13 mouse cellular contexts compared by ENCODE assay signal in the genomic region with DNA sequence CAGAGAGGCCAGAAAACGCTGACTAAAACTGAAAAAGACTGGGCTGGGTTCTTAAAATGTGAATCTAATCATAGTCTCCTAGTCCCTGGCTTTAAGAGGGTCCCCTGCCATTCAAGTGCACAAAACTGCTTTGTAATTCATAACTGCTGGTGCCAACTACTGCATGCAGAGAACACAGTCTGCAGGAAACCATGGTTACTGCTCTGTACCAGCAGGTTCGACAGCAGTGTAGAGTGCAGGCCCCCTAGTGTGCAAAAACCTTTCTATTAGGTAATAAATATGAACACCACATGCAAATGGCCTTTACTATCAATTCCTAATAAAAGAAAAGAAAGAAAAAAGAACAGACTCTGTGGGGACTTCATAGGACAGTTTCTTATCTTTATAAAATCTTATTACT. TPM values are rescaled to one million over a fixed set of nuclear protein-coding genes. Genes with fewer than 3 reads are reported as not detected.
A peak's percentile ranks its signal among the peaks of the same experiment; 100 is the strongest.
DNase-seq lines count a peak whose midpoint lies in the region; ATAC-seq and TF ChIP-seq lines count a peak whose summit lies in the region.
"Had no signal": no experiment of that assay in that cellular context is flagged by ENCODE, and none has a peak within 500 bp of the region (broad histone marks: within the 10 kb centered on the region; RNA-seq: fewer than 3 reads in every experiment).

No protein-coding gene starts in this region.

- H3K9me3 ChIP-seq in forebrain, embryonic 16.5 days (ENCODE audit: control insufficient read depth, low read length): no peaks in the 10 kb centered on the region
- H3K9me3 ChIP-seq in midbrain, embryonic 16.5 days (replicated peaks; ENCODE audit: control insufficient read depth, low read length, poor library complexity, severe bottlenecking): no peaks in the 10 kb centered on the region

- no peaks in the 10 kb centered on the region for H3K4me1 ChIP-seq in cortical plate, adult 2 months (ENCODE audit: control insufficient read depth, insufficient read depth, low read length)
- H3K4me1 ChIP-seq in forebrain, embryonic 16.5 days (replicated peaks; ENCODE audit: control insufficient read depth, insufficient read depth, low read length): peaks cover 9% of the 10 kb centered on the region
- peaks cover 12% of the 10 kb centered on the region for H3K4me1 ChIP-seq in midbrain, embryonic 16.5 days (ENCODE audit: control insufficient read depth, insufficient read depth, low read length)

- no peak for TF ChIP-seq POLR2A in cortical plate, adult 2 months (IDR thresholded peaks at IDR 0.05; ENCODE audit: extremely low read depth, insufficient read depth, low read length)

- H3K4me3 ChIP-seq in cortical plate, adult 2 months (ENCODE audit: insufficient read depth, low read length): no peak overlapping the region
- no peak overlapping the region for H3K4me3 ChIP-seq in forebrain, embryonic 16.5 days (replicated peaks; ENCODE audit: low read length)
- no peak overlapping the region for H3K4me3 ChIP-seq in midbrain, embryonic 16.5 days (ENCODE audit: low read depth, low read length)

- 0 out of 2 replicates have a peak, but pooled peaks have one; percentile 17 for TF ChIP-seq CTCF in cortical plate, adult 2 months (IDR thresholded peaks at IDR 0.05; ENCODE audit: extremely low read depth, insufficient read depth, low read length)

- intact Hi-C loops in left cerebral cortex, postnatal 14 days (cut with DNase I): no loop called here

- no peak overlapping the region for H3K27ac ChIP-seq in cortical plate, adult 2 months (ENCODE audit: insufficient read depth, low read length)
- peak overlapping the region; percentile 66 for H3K27ac ChIP-seq in forebrain, embryonic 16.5 days (ENCODE audit: low read length)
- H3K27ac ChIP-seq in midbrain, embryonic 16.5 days (ENCODE audit: low read length): peak overlapping the region; percentile 63

- no peaks in the 10 kb centered on the region for H3K27me3 ChIP-seq in forebrain, embryonic 16.5 days (replicated peaks; ENCODE audit: control insufficient read depth, insufficient read depth, low read length)
- H3K27me3 ChIP-seq in midbrain, embryonic 16.5 days (ENCODE audit: control insufficient read depth, insufficient read depth, low read depth, low read length): no peaks in the 10 kb centered on the region

- H3K36me3 ChIP-seq in forebrain, embryonic 16.5 days (ENCODE audit: control insufficient read depth, insufficient read depth): no peaks in the 10 kb centered on the region
- H3K36me3 ChIP-seq in midbrain, embryonic 16.5 days (ENCODE audit: control insufficient read depth, insufficient read depth, low read length): no peaks in the 10 kb centered on the region

- 17% methylated on average over 2 of the region's 2 CpGs for WGBS in forebrain, embryonic 16.5 days
- WGBS in midbrain, embryonic 16.5 days: 13% methylated on average over 2 of the region's 2 CpGs

- DNase-seq in left cerebral cortex, postnatal 14 days (ENCODE audit: low spot score in 2 of 2): peak; percentile 40 to 41
- no peak for DNase-seq in left cerebral cortex, adult 11 months (ENCODE audit: low spot score)
- DNase-seq in gastrocnemius, adult 18-20 months (ENCODE audit: low spot score): no peak
- DNase-seq in spleen, adult 18-20 months: no peak
- DNase-seq: cerebellum, postnatal 36 days; heart, adult 18-20 months; kidney, postnatal 36 days; retina, postnatal 1 day had no signal

- peak; percentile 98 for ATAC-seq in forebrain, embryonic 16.5 days
- ATAC-seq in midbrain, embryonic 16.5 days: peak; percentile 98
- ATAC-seq: activated CD4-positive, CD25-positive, alpha-beta regulatory T cell, adult 4 months had no signal

- H3K9ac ChIP-seq in forebrain, embryonic 16.5 days (replicated peaks; ENCODE audit: low read depth, low read length): no peak overlapping the region
- H3K9ac ChIP-seq in midbrain, embryonic 16.5 days (ENCODE audit: low read depth, low read length): no peak overlapping the region

- no peak overlapping the region; the same call in 1 of the 2 replicates for H3K4me2 ChIP-seq in forebrain, embryonic 16.5 days (ENCODE audit: low read length)
- no peak overlapping the region for H3K4me2 ChIP-seq in midbrain, embryonic 16.5 days (ENCODE audit: low read length)
- H3K4me2 ChIP-seq: liver, embryonic 11.5 days had no signal

RNA-seq across cellular contexts. Expression of gene Cenpf, which starts 42.5 kb away (rescaled TPM):
- 1 to 10 TPM; 1.4 to 1.6 TPM for total RNA-seq in left cerebral cortex, postnatal 14 days (2021)
- 0.15 and 0.23 TPM in 2 replicates for polyA plus RNA-seq in cortical plate, adult 2 months (2012; rRNA removed)
- polyA plus RNA-seq in forebrain, embryonic 16.5 days (2015; fragmentation: Nextera tagmentation; extraction: Ambion mirVana): 37.9 and 47.8 TPM in 2 replicates
- polyA plus RNA-seq in midbrain, embryonic 16.5 days (2015; fragmentation: Nextera tagmentation; extraction: Ambion mirVana): 10.1 and 11.2 TPM in 2 replicates
- total RNA-seq in gastrocnemius, adult 18-20 months (2021): under 1 TPM; 0.05 to 0.26 TPM

Comparison
In these comparisons a context has a peak if more than half of its experiments do, and no peak if none do; other contexts are left out.
1. DNase-seq: peak in left cerebral cortex, postnatal 14 days (2 of 2); none in left cerebral cortex, adult 11 months (single experiment), gastrocnemius, adult 18-20 months (single experiment) and spleen, adult 18-20 months (0 of 2).